Mouse (Mus musculus) lung, adult 2 months (tissue): ENCODE results near the gene Lcat.

Experiments used
- CTCF ChIP-seq: fragments of 200-500 bp; IDR thresholded peaks from 2 replicates; pipeline ENCODE4 v1.5.1; 2011; ENCODE audit warnings: mild to moderate bottlenecking, low read length, control low read depth; ENCODE audit not compliant: insufficient read depth
- POLR2A ChIP-seq: fragments of 200-500 bp; IDR thresholded peaks from 2 replicates; pipeline ENCODE4 v1.6.1; 2011; ENCODE audit warnings: low read depth, mild to moderate bottlenecking, control low read depth, low read length, borderline replicate concordance; ENCODE audit errors: extremely low read depth

DNA sequence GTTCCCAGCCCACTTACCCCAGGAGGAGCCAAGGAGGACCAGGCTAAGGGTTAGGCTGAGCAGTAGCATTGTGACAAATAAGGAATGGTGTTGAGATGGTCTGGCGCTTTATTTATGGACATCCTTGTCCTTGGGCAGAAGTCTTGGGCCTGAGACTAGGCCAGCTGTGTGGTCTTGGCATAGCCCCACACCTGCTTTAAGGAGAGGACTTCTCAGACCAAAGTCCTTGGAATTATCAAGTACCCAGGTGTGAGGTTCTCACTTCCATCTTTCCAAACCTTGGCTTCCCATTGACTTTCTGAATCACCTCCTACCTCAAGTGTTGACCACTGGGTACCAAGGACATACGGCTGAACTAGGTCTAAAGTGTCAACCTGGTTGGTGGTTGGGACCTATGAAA lies 9.4 kb downstream of the Lcat start, which contains the start of gene Ctrl:
- no peak for TF ChIP-seq POLR2A
- TF ChIP-seq CTCF: no peak
